Mouse (Mus musculus) cerebellum, postnatal 4 days (tissue): ENCODE data around the gene Tirap.

ENCODE experiments used
- DNase-seq, 2 experiments: peaks; one replicate each; pipeline ENCODE4 v3.0.0; 2022; ENCODE audit warnings: low spot score in 2 of 2, mixed read lengths in 1 of 2

Tirap gene

GRCm38 (mm10) chr9:35199772-35200471 is at the start of gene Tirap, which contains the start of gene Srpr:
Gene Tirap (minus strand): TSS chr9:35200291.
Gene Srpr (plus strand): TSS chr9:35200175.
- DNase-seq: peak; percentile 88 to 95

DNA sequence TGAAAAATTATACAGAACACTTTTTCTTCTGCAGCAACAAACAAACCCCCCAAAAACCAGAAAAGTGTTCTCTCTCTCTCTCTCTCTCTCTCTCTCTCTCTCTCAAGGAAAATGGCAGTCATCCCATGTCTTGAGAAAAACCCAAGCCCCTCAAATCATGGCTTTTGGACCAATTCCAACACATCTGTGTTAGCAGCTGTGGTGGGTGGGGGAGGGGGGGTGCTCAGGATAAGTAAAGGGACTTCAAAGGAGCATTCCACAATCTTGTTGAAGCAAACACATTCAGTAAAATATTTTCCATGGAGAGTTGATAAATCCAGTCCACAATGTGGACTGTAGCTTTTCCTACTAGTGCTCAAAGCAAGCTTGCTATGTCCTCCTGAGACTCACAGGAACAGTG is 49.4 kb upstream of the Tirap start:
- DNase-seq: no peak

- DNase-seq: no peak
These were observed 47.3 kb upstream of the Tirap start for GRCm38 (mm10) chr9:35247405-35247804.

GRCm38 (mm10) chr9:35239734-35240133 is 39.6 kb upstream of the Tirap start:
- no peak for DNase-seq

- DNase-seq: no peak
These were observed 39.0 kb upstream of the Tirap start for GRCm38 (mm10) chr9:35238915-35239571.

DNA sequence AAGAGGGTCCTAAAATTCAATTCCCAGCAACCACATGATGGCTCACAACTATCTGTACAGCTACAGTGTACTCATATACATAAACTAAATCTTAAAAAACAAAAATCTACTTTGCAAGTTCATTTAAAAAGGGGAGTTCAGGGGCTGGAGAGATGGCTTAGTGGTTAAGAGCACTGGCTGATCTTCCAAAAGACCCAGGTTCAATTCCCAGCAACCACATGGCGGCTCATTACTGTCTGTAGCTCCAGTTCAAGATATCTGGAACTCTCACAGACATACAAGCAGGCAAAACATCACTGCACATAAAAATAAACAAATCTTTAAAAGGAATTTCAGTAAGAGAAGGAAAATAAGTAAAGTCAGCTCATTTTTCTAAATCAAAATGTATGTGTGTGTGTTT is 38.3 kb upstream of the Tirap start:
- DNase-seq: no peak

DNA sequence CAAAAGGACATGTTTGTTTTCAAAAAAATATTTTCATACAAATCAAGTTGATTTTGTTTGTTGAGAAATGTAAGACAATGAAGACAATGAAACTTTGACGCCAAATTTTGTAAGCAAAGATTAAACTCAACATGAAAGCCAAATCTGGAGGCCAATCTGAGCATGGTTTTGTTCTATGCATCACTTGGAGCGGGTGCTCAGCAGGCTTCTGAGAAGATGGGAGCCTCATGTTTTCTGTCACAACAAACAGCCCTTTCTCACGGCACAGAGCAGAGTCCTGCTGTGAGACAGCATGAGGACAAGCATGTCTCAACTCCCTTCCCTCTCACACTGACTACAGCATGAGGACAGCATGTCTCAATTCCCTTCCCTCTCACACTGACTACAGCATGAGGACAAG is 35.9 kb upstream of the Tirap start:
- DNase-seq: no peak

GRCm38 (mm10) chr9:35228671-35229070 is 28.6 kb upstream of the Tirap start:
- DNase-seq: no peak

- DNase-seq: no peak
These were observed 23.4 kb upstream of the Tirap start for GRCm38 (mm10) chr9:35223466-35223865.

- no peak for DNase-seq
These were observed 17.9 kb upstream of the Tirap start for GRCm38 (mm10) chr9:35217963-35218362.

GRCm38 (mm10) chr9:35211573-35212511 is 11.8 kb upstream of the Tirap start:
- DNase-seq: no peak

GRCm38 (mm10) chr9:35210542-35211474 is 10.7 kb upstream of the Tirap start, which contains the start of gene Foxred1:
Gene Foxred1 (minus strand): TSS chr9:35211055.
- peak; percentile 94 to 98 for DNase-seq

DNA sequence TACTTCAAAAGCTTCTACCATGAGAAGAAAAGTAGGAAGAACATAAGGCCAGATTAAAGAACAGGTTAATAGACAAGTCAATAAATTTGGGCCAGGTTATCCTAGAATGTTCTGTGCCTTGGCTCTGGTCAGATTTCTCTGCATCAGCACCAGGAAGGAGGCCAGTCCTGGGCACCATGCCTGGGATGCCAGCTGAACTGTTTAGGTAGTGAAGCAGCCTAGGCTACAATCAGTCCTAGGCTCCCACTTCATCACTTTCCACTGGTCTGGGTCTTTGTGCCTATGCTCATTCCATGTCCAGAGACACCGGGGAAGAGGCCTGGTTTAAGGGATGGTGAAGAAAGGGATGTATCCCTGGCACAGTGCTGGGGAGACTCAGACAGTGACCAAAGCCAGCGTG is 4.3 kb upstream of the Tirap start:
- DNase-seq: no peak

DNA sequence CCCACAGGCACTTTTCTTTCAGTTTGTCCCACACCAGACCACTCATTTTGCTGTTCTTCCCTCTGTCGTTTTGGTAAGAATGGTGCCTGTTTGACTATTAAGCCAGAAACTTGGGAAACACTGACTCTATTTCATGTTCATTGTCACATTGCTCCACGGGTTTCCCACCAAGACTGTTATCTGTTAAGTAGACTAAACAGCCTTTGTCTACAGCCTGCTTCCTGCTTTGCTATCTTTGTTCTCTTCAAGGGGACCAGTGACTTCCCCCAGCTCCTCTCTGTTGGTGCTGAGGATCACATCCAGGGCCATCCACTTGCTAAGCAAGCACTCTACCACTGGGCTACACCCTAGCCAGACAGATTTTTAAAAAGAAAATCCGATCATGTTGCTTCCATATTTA is 3.4 kb upstream of the Tirap start:
- no peak for DNase-seq

DNA sequence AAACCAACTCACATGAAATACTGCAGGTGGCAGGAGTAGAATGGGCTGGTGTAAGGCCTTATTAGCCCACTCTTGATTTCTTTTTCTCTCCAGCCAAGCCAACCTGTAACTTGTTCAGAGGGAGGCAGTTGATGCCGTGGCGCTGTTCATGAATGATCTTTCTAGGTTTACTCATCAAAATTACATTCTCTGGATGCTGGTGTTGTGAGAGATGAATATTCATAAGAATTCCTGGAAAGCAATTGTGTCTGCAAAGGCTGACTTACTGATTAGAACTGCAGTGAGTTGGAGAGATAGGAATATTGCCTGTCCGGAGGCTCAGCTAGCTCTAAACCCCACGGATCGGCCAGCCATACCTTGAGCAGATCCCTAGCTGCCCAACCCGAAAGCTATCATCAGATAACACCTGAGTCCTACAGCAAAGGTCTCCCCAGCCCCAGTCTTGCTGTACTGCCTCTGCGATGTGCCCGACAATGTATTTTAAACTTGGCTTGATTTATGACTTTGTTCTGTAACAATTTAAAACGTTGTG is 504 bp upstream of the Tirap start:
- DNase-seq: no peak

DNA sequence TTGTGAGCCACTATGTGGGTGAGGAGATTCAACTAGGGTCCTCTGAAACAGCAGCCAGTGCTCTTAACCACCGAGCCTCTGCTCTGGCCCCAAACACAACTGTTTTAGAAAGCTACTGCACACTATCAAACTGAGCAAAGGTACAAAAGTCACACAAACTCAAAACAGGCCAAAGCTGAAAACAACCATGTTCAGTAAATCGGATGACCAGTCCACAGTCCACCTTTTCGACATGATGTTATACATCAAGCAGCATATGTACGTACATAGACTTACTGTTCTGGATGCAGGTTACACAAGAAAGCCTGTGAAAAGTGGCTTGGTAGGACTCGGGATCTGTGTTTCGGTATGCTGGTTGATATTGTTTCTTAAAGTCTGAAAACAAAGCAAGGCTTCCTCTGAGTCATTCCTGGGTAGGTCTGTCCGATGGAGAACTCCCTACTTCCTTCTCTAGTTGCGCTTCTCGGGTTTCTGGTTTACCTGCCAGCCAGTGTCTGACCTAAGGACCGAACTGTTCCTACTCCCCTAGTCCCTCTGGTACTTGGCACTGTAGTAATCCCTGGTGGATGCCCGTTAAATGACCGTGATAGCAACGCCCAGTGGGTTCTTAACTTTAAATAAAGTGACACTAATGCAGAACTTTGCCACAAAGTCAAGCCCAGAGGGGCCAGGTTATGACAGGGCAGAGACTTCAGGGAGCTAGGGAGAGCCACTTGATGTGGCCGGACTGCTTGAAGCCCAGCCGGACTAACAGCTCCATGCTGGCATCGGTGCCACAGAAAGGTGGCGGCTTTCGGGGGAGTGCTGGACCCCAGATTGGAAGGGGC is 933 bp downstream of the Tirap start:
- DNase-seq: no peak

- DNase-seq: no peak
These were observed 1.7 kb downstream of the Tirap start for GRCm38 (mm10) chr9:35198351-35198750.

GRCm38 (mm10) chr9:35197625-35198024 is 2.5 kb downstream of the Tirap start:
- no peak for DNase-seq

- DNase-seq: no peak
These were observed 6.0 kb downstream of the Tirap start for GRCm38 (mm10) chr9:35194048-35194447.

GRCm38 (mm10) chr9:35192983-35193542 is 7.0 kb downstream of the Tirap start:
- DNase-seq: no peak
